Mouse (Mus musculus): ENCODE data around the gene Pik3ap1. TPM values are rescaled to one million over a fixed set of nuclear protein-coding genes. Genes with fewer than 3 reads are reported as not detected.

The Pik3ap1 gene
- total and polyA plus RNA-seq, 3 experiments, result 1.3 to 2.0 (median 2.0) TPM

DNA sequence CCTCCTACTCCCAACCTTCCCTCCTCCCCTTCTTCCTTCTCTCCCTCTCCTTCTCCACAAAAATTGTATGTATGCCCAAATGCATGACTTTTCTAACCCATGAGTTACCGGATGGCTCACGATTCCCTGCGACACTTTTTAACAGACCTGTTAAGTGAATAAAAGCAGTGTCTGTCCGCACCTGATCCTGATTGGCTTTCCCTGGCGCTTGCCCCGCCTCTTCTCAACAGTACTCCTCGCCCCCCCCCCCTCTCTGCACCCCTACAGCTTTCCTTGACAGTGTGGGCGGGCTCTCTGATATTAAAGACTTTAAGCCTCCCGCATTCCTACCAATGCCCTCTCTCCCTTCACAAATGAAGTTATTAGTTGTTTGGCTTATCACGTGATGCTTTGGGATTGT lies 31.3 kb upstream of the Pik3ap1 start:
- 32% methylated on average over 10 of the region's 10 CpGs for WGBS
- Histone ChIP-seq H3K36me3 (ENCODE audit: control insufficient read depth, insufficient read depth, low read length) (no peaks in the 10 kb centered on the region), H3K9ac (ENCODE audit: low read depth, low read length) (no peak overlapping the region)

DNA sequence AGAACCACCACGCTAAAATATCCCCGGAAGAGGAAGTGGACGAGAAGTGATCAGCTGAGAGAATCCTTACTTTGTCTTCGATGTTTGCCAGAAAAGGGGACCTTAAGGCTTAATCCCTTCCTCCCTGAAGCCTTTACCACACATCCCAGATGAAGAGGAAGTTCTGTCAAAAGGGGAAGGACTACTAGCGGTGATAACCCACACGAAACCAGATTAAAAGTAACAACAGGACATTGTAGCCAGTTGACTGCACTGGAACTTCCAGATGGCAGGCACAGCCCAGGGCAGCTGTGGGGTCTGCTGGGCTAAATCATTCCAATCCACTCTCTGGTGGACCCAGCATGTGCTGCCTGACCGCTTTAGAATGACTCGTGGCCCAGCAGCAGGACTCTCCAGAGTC lies 17.7 kb upstream of the Pik3ap1 start:
- Histone ChIP-seq H3K9ac (ENCODE audit: low read depth, low read length) (no peak overlapping the region), H3K4me3 (no peak overlapping the region), H3K79me2 (replicated peaks; ENCODE audit: control insufficient read depth, insufficient read depth, low read length) (no peaks in the 10 kb centered on the region), H3K36me3 (ENCODE audit: control insufficient read depth, insufficient read depth, low read length) (no peaks in the 10 kb centered on the region), H3K4me1 (ENCODE audit: control insufficient read depth, insufficient read depth, low read length) (no peaks in the 10 kb centered on the region; the same call in 1 of the 2 replicates), H3K27me3 (ENCODE audit: control insufficient read depth, insufficient read depth, low read length) (no peaks in the 10 kb centered on the region), H3K27ac (no peak overlapping the region)
- DNase-seq, result no peak
- intact Hi-C loops (cut with DNase I), result no loop called here
- TF ChIP-seq POLR2A (IDR thresholded peaks at IDR 0.05; ENCODE audit: insufficient read depth, low read depth, low read length) (no peak), EP300 (IDR thresholded peaks at IDR 0.05; ENCODE audit: insufficient read depth, low read depth, low read length) (no peak), CTCF (IDR thresholded peaks at IDR 0.05) (no peak)
- WGBS, result 49% methylated on average over 8 of the region's 8 CpGs

More for the DNA sequence above, 31.3 kb upstream of the Pik3ap1 start:
- intact Hi-C loops (cut with DNase I), result no loop called here
- no peaks in the 10 kb centered on the region for H3K79me2 ChIP-seq (replicated peaks; ENCODE audit: control insufficient read depth, insufficient read depth, low read length)
- no peak for DNase-seq
- H3K27ac ChIP-seq, result no peak overlapping the region
- H3K4me1 ChIP-seq (ENCODE audit: control insufficient read depth, insufficient read depth, low read length), result no peaks in the 10 kb centered on the region
- H3K27me3 ChIP-seq (ENCODE audit: control insufficient read depth, insufficient read depth, low read length), result 0 out of 2 replicates have a peak, but pooled peaks cover 1% of the 10 kb centered on the region
- TF ChIP-seq CTCF (IDR thresholded peaks at IDR 0.05), result no peak
- no peak overlapping the region for H3K4me3 ChIP-seq

DNA sequence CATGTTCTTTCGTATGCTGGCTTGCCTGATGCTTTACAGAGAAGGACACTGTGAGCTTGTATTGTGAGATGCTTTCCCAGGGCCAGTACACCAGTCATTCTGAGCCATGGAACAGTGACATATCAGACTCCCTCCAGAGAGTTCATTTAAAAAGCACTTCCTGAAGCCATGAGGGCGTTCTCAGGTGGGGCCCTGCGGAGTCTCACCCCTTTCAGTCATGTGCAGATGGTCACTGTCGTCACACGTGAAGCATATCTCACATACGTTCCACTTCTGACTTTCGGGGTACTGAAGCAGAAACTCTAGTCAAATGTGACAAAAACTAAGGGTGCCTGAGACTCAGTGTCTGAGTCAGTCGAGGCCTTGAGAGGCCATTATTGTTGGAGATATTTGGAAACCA lies 6.0 kb upstream of the Pik3ap1 start:
- no peaks in the 10 kb centered on the region for H3K4me1 ChIP-seq (ENCODE audit: control insufficient read depth, insufficient read depth, low read length)
- WGBS, result 80% methylated on average over 8 of the region's 8 CpGs
- intact Hi-C loops (cut with DNase I), result no loop called here
- H3K79me2 ChIP-seq (replicated peaks; ENCODE audit: control insufficient read depth, insufficient read depth, low read length), result no peaks in the 10 kb centered on the region
- H3K9ac ChIP-seq (ENCODE audit: low read depth, low read length), result no peak overlapping the region
- no peaks in the 10 kb centered on the region for H3K36me3 ChIP-seq (ENCODE audit: control insufficient read depth, insufficient read depth, low read length)
- no peak overlapping the region for H3K27ac ChIP-seq
- no peak for DNase-seq
- TF ChIP-seq CTCF (IDR thresholded peaks at IDR 0.05) (no peak), EP300 (IDR thresholded peaks at IDR 0.05; ENCODE audit: insufficient read depth, low read depth, low read length) (no peak), POLR2A (IDR thresholded peaks at IDR 0.05; ENCODE audit: insufficient read depth, low read depth, low read length) (no peak)
- no peak overlapping the region for H3K4me3 ChIP-seq
- H3K27me3 ChIP-seq (ENCODE audit: control insufficient read depth, insufficient read depth, low read length), result no peaks in the 10 kb centered on the region

DNA sequence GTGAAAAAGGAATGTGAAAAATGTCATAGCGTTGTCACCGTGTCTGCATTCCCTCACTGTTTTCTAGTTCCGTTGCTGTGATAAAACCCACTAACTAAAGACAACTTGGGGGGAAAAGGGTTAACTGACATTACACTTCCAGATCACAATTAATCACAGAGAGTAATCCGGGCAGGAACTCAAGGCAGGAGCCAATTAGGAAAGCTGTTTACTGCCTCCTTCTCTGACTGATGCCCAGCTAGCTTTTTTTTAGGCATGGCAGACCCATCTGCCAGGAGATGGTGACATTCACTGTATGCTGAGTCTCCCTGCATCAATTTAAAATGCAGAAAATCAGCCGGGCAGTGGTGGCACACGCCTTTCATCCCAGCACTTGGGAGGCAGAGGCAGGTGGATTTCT lies 4.4 kb upstream of the Pik3ap1 start:
- Histone ChIP-seq H3K27me3 (ENCODE audit: control insufficient read depth, insufficient read depth, low read length) (peaks cover 5% of the 10 kb centered on the region; the same call in 1 of the 2 replicates), H3K27ac (no peak overlapping the region), H3K4me1 (ENCODE audit: control insufficient read depth, insufficient read depth, low read length) (peaks cover 3% of the 10 kb centered on the region), H3K79me2 (replicated peaks; ENCODE audit: control insufficient read depth, insufficient read depth, low read length) (no peaks in the 10 kb centered on the region), H3K36me3 (ENCODE audit: control insufficient read depth, insufficient read depth, low read length) (no peaks in the 10 kb centered on the region), H3K4me3 (no peak overlapping the region), H3K9ac (ENCODE audit: low read depth, low read length) (no peak overlapping the region)
- DNase-seq, result no peak
- intact Hi-C loops (cut with DNase I), result loop anchor here (5.0 kb wide), 1 partner anchor 72 kb away; no protein-coding TSS in a partner anchor
- TF ChIP-seq POLR2A (IDR thresholded peaks at IDR 0.05; ENCODE audit: insufficient read depth, low read depth, low read length) (no peak), EP300 (IDR thresholded peaks at IDR 0.05; ENCODE audit: insufficient read depth, low read depth, low read length) (no peak), CTCF (IDR thresholded peaks at IDR 0.05) (no peak)
- 28% methylated on average over 6 of the region's 6 CpGs for WGBS

DNA sequence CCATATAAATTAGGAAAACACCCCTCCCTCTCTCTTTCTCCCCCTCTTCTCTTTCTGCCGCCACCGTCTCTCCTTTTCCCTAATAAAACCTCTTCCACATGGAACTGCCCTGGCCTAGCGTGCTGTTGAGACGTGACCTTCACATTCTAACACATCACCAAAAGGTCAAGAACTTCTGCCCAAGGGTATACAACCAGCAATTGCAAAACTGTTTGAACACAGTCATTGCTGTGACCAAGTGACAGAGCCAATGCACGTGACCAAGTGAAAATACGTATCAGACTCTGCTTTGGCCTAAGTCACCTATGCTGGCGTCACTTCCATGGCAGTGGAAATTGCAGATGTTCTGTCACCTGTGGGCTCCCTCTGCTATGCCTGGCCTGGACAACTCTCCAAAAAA lies 3.3 kb upstream of the Pik3ap1 start:
- Histone ChIP-seq H3K4me1 (ENCODE audit: control insufficient read depth, insufficient read depth, low read length) (peaks cover 3% of the 10 kb centered on the region), H3K36me3 (ENCODE audit: control insufficient read depth, insufficient read depth, low read length) (no peaks in the 10 kb centered on the region), H3K4me3 (no peak overlapping the region), H3K9ac (ENCODE audit: low read depth, low read length) (no peak overlapping the region), H3K27me3 (ENCODE audit: control insufficient read depth, insufficient read depth, low read length) (peaks cover 5% of the 10 kb centered on the region; the same call in 1 of the 2 replicates), H3K79me2 (replicated peaks; ENCODE audit: control insufficient read depth, insufficient read depth, low read length) (no peaks in the 10 kb centered on the region), H3K27ac (no peak overlapping the region)
- no peak for DNase-seq
- no peak for TF ChIP-seq CTCF (IDR thresholded peaks at IDR 0.05)
- no peak for TF ChIP-seq POLR2A (IDR thresholded peaks at IDR 0.05; ENCODE audit: insufficient read depth, low read depth, low read length)
- no peak for TF ChIP-seq EP300 (IDR thresholded peaks at IDR 0.05; ENCODE audit: insufficient read depth, low read depth, low read length)
- intact Hi-C loops (cut with DNase I), result loop anchor here (5.0 kb wide), 1 partner anchor 71 kb away; no protein-coding TSS in a partner anchor
- WGBS, result 95% methylated on average over 7 of the region's 7 CpGs

DNA sequence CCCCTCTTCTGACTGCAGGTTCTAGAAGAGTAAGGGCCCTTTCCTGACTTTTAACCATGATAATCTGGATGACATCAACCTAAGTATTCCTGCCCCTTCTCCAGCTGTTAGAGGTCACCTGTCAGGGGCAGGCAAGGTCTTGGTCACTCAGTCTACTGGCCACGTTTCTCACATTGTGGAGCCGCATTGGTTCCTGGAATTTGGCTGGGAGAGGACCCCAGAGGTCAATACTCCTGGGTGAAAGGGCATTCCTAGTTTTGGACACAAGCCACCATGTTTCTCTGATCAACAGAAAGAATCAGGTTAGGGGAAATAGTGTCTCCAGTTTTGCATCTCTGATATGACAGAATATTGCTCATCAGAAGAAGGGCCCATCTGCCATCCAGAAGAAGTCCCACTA lies 2.4 kb upstream of the Pik3ap1 start:
- TF ChIP-seq CTCF (IDR thresholded peaks at IDR 0.05) (no peak), POLR2A (IDR thresholded peaks at IDR 0.05; ENCODE audit: insufficient read depth, low read depth, low read length) (no peak), EP300 (IDR thresholded peaks at IDR 0.05; ENCODE audit: insufficient read depth, low read depth, low read length) (no peak)
- WGBS, result 75% methylated on average over 2 of the region's 2 CpGs
- H3K9ac ChIP-seq (ENCODE audit: low read depth, low read length), result no peak overlapping the region
- DNase-seq, result no peak
- no peak overlapping the region for H3K27ac ChIP-seq
- no peak overlapping the region for H3K4me3 ChIP-seq
- intact Hi-C loops (cut with DNase I), result loop anchor here (5.0 kb wide), 1 partner anchor 70 kb away; no protein-coding TSS in a partner anchor
- peaks cover 3% of the 10 kb centered on the region for H3K4me1 ChIP-seq (ENCODE audit: control insufficient read depth, insufficient read depth, low read length)
- H3K36me3 ChIP-seq (ENCODE audit: control insufficient read depth, insufficient read depth, low read length), result no peaks in the 10 kb centered on the region
- peaks cover 5% of the 10 kb centered on the region; the same call in 1 of the 2 replicates for H3K27me3 ChIP-seq (ENCODE audit: control insufficient read depth, insufficient read depth, low read length)
- H3K79me2 ChIP-seq (replicated peaks; ENCODE audit: control insufficient read depth, insufficient read depth, low read length), result no peaks in the 10 kb centered on the region
